Comparison of ENCODE assay signal across 11 mouse cellular contexts in genomic region chr5:64410621-64411020, GRCm38 (mm10).
DNase-seq lines count a peak whose midpoint lies in the region; ATAC-seq and TF ChIP-seq lines count a peak whose summit lies in the region.
"Had no signal": no experiment of that assay in that cellular context is flagged by ENCODE, and none has a peak within 500 bp of the region (broad histone marks: within the 10 kb centered on the region; RNA-seq: fewer than 3 reads in every experiment).

No protein-coding gene starts in this region.

- no peak for DNase-seq in frontal cortex, postnatal 36 days (ENCODE audit: low spot score in 2 of 2)
- DNase-seq in spleen, adult 2 months (ENCODE audit: low read depth in 1 of 2, low spot score in 2 of 2) = peak in 1 of 2 experiments; percentile 18
- DNase-seq in spleen, adult 12 weeks (ENCODE audit: low spot score) = no peak
- peak; percentile 64 for DNase-seq in kidney, postnatal 0 days (ENCODE audit: low spot score)
- DNase-seq in stomach, postnatal 0 days (ENCODE audit: low spot score) = peak; percentile 52
- DNase-seq in urinary bladder, adult 2 months (ENCODE audit: low spot score) = no peak
- DNase-seq in ovary, postnatal 36 days (ENCODE audit: low spot score) = no peak
- DNase-seq: adrenal gland, postnatal 36 days had no signal

- no peak for TF ChIP-seq CTCF in spleen, adult 2 months (IDR thresholded peaks at IDR 0.05; ENCODE audit: extremely low read depth, insufficient read depth, insufficient read length, insufficient replicate concordance)
- TF ChIP-seq CTCF in kidney, postnatal 0 days (IDR thresholded peaks at IDR 0.05; ENCODE audit: low read depth) = no peak
- no peak for TF ChIP-seq CTCF in stomach, postnatal 0 days (IDR thresholded peaks at IDR 0.05; ENCODE audit: low read depth)

- H3K4me2 ChIP-seq in kidney, postnatal 0 days (ENCODE audit: low read length) = no peak overlapping the region
- no peak overlapping the region for H3K4me2 ChIP-seq in stomach, postnatal 0 days (replicated peaks; ENCODE audit: low read depth)
- H3K4me2 ChIP-seq: neural tube, embryonic 13.5 days had no signal

- no peak for TF ChIP-seq EP300 in stomach, postnatal 0 days (optimal IDR thresholded peaks at IDR 0.05)

- H3K27ac ChIP-seq in spleen, adult 2 months (ENCODE audit: insufficient read depth, low read length) = peak overlapping the region; percentile 52
- H3K27ac ChIP-seq in kidney, postnatal 0 days = no peak overlapping the region
- H3K27ac ChIP-seq in stomach, postnatal 0 days (replicated peaks) = no peak overlapping the region
- H3K27ac ChIP-seq: limb, embryonic 10.5 days; neural tube, embryonic 13.5 days had no signal

- no peak overlapping the region for H3K9ac ChIP-seq in kidney, postnatal 0 days (ENCODE audit: low read depth, low read length)
- H3K9ac ChIP-seq in stomach, postnatal 0 days (ENCODE audit: low read length) = no peak overlapping the region
- H3K9ac ChIP-seq: neural tube, embryonic 13.5 days had no signal

- H3K9me3 ChIP-seq in kidney, postnatal 0 days (replicated peaks; ENCODE audit: low read length) = no peaks in the 10 kb centered on the region
- H3K9me3 ChIP-seq in stomach, postnatal 0 days (ENCODE audit: control insufficient read depth, low read length) = no peaks in the 10 kb centered on the region
- H3K9me3 ChIP-seq: limb, embryonic 10.5 days had no signal

- H3K27me3 ChIP-seq in spleen, adult 2 months (ENCODE audit: control insufficient read depth, insufficient read depth, low read length) = no peaks in the 10 kb centered on the region
- no peaks in the 10 kb centered on the region for H3K27me3 ChIP-seq in kidney, postnatal 0 days (ENCODE audit: insufficient read depth, low read length)
- no peaks in the 10 kb centered on the region for H3K27me3 ChIP-seq in stomach, postnatal 0 days (ENCODE audit: control insufficient read depth, insufficient read depth, low read length)
- H3K27me3 ChIP-seq: neural tube, embryonic 13.5 days had no signal

- H3K4me1 ChIP-seq in spleen, adult 2 months (ENCODE audit: control insufficient read depth, insufficient read depth, insufficient read length) = peaks cover 21% of the 10 kb centered on the region; the same call in 1 of the 2 replicates
- H3K4me1 ChIP-seq in kidney, postnatal 0 days (replicated peaks; ENCODE audit: insufficient read depth, low read length) = peaks cover 9% of the 10 kb centered on the region
- H3K4me1 ChIP-seq in stomach, postnatal 0 days (replicated peaks; ENCODE audit: control insufficient read depth, insufficient read depth) = no peaks in the 10 kb centered on the region
- H3K4me1 ChIP-seq: limb, embryonic 10.5 days; neural tube, embryonic 13.5 days had no signal

- H3K36me3 ChIP-seq in spleen, adult 2 months (ENCODE audit: control insufficient read depth, insufficient read depth, low read length) = no peaks in the 10 kb centered on the region
- H3K36me3 ChIP-seq in kidney, postnatal 0 days (ENCODE audit: insufficient read depth, low read length) = no peaks in the 10 kb centered on the region
- no peaks in the 10 kb centered on the region for H3K36me3 ChIP-seq in stomach, postnatal 0 days (ENCODE audit: control insufficient read depth, insufficient read depth, low read length)
- H3K36me3 ChIP-seq: limb, embryonic 10.5 days; neural tube, embryonic 13.5 days had no signal

- peak; percentile 27; the same call in 1 of the 2 replicates for ATAC-seq in frontal cortex, adult (ENCODE audit: low TSS enrichment)
- ATAC-seq in kidney, postnatal 0 days (replicated peaks; ENCODE audit: low FRiP score, low read depth) = no peak; the same call in 1 of the 2 replicates
- ATAC-seq in stomach, postnatal 0 days (ENCODE audit: low FRiP score, low TSS enrichment) = peak; percentile 83

- 15% methylated on average over 7 of the region's 7 CpGs for WGBS in spleen, adult 2 months
- 31% methylated on average over 7 of the region's 7 CpGs for WGBS in kidney, postnatal 0 days
- 34% methylated on average over 7 of the region's 7 CpGs for WGBS in stomach, postnatal 0 days

- no peak for TF ChIP-seq POLR2A in spleen, adult 2 months (IDR thresholded peaks at IDR 0.05; ENCODE audit: low read depth, low read length)

- H3K4me3 ChIP-seq in spleen, adult 2 months (ENCODE audit: extremely low read depth, insufficient read depth, insufficient read length) = no peak overlapping the region
- H3K4me3 ChIP-seq in kidney, postnatal 0 days (replicated peaks; ENCODE audit: low read depth, low read length) = no peak overlapping the region
- no peak overlapping the region for H3K4me3 ChIP-seq in stomach, postnatal 0 days (ENCODE audit: low read depth, low read length)
- H3K4me3 ChIP-seq: limb, embryonic 10.5 days; neural tube, embryonic 13.5 days had no signal

Comparison
In these comparisons a context has a peak if more than half of its experiments do, and no peak if none do; other contexts are left out.
1. DNase-seq: peak in kidney, postnatal 0 days (single experiment) and stomach, postnatal 0 days (single experiment); none in frontal cortex, postnatal 36 days (0 of 2), spleen, adult 12 weeks (single experiment), urinary bladder, adult 2 months (single experiment) and ovary, postnatal 36 days (single experiment).